24 mouse cellular contexts compared by ENCODE assay signal in the genomic region with DNA sequence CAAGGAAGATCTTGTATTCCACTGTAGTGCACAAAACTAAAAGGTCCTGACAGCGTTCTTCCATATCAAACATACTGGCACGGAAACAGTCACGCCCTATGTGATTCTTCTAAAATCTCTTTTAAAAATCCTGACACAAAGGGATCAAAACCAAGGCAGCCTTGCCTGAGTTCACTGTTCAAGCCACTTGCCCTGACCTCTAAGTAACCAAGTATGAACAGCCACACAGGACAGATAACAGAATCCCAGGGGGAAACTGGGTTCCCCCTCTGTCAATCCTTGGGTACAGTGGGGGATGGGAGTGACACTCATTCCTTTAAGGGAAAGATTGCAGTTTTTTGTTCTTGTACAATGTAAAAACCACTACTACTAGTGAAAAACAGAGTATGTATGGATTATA.
"Had no signal": no experiment of that assay in that cellular context is flagged by ENCODE, and none has a peak within 500 bp of the region (broad histone marks: within the 10 kb centered on the region; RNA-seq: fewer than 3 reads in every experiment).

No protein-coding gene starts in this region.

- ATAC-seq: hindbrain, embryonic 16.5 days; intestine, embryonic 16.5 days had no signal

- H3K9me3 ChIP-seq: heart, embryonic 13.5 days; heart, embryonic 15.5 days; kidney, embryonic 15.5 days; limb, embryonic 15.5 days; liver, embryonic 13.5 days; liver, embryonic 15.5 days had no signal

- H3K4me1 ChIP-seq: liver, embryonic 15.5 days had no signal

- H3K4me2 ChIP-seq: heart, embryonic 11.5 days; heart, embryonic 13.5 days; heart, embryonic 15.5 days; hindbrain, embryonic 14.5 days; kidney, embryonic 15.5 days; limb, embryonic 13.5 days; limb, embryonic 15.5 days; liver, embryonic 13.5 days; liver, embryonic 15.5 days had no signal

- H3K9ac ChIP-seq: heart, embryonic 13.5 days; heart, embryonic 15.5 days; hindbrain, embryonic 14.5 days; kidney, embryonic 15.5 days; limb, embryonic 13.5 days; limb, embryonic 15.5 days; liver, embryonic 13.5 days; liver, embryonic 15.5 days had no signal

- DNase-seq: gastrocnemius, postnatal 14 days; gastrocnemius, postnatal 36 days; heart, adult 18-20 months; heart, postnatal 14 days; heart, postnatal 36 days; kidney, adult 11 months; kidney, adult 2 months; kidney, adult 9 months; kidney, postnatal 14 days; kidney, postnatal 36 days; layer of hippocampus, postnatal 36 days; left cerebral cortex, postnatal 4 days; liver, embryonic 13.5 days had no signal

- H3K36me3 ChIP-seq: liver, embryonic 15.5 days had no signal

- H3K4me3 ChIP-seq: heart, embryonic 13.5 days; heart, embryonic 15.5 days; kidney, embryonic 15.5 days; limb, embryonic 13.5 days; limb, embryonic 15.5 days; liver, embryonic 13.5 days; liver, embryonic 15.5 days had no signal

- H3K27ac ChIP-seq: heart, embryonic 13.5 days; heart, embryonic 15.5 days; hindbrain, embryonic 14.5 days; kidney, embryonic 15.5 days; kidney, postnatal 0 days; limb, embryonic 13.5 days; limb, embryonic 15.5 days; liver, embryonic 13.5 days; liver, embryonic 15.5 days had no signal

- H3K27me3 ChIP-seq: heart, embryonic 13.5 days; heart, embryonic 15.5 days; kidney, embryonic 15.5 days; limb, embryonic 13.5 days; limb, embryonic 15.5 days; liver, embryonic 13.5 days; liver, embryonic 15.5 days had no signal
